Mouse (Mus musculus): ENCODE results near the gene Qpctl. TPM values are rescaled to one million over a fixed set of nuclear protein-coding genes. Genes with fewer than 3 reads are reported as not detected.

Gene Qpctl
- polyA plus RNA-seq, 1 experiment from 2014 or later = 22.4 TPM

DNA sequence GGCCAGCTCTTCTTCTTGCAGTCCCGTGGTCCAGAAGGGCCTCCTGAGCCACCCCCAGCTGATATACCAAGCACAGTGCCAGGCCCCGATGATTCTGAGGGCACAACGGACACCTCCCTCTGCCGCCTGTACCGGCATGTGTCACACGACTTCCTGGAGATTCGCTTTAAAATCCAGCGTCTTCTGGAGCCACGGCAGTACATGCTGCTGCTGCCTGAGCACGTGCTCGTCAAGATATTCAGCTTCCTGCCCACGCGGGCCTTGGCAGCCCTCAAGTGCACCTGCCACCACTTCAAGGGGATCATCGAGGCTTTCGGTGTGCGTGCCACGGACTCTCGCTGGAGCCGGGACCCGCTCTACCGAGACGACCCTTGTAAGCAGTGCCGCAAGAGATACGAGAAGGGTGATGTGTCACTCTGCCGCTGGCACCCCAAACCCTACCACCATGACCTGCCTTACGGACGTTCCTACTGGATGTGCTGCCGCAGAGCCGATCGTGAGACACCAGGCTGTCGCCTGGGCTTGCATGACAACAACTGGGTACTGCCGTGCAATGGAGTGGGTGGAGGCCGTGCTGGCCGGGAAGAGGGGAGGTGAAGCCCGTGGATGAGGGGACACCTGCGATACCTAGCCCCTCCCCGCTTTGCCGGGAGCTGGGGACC is 12.3 kb downstream of the Qpctl start:
- no peak for ATAC-seq
- peaks cover 18% of the 10 kb centered on the region for H3K36me3 ChIP-seq (ENCODE audit: control insufficient read depth, insufficient read depth)
- no peak overlapping the region for H3K4me3 ChIP-seq (replicated peaks; ENCODE audit: low read length)
- no peaks in the 10 kb centered on the region for H3K27me3 ChIP-seq (replicated peaks; ENCODE audit: control insufficient read depth, insufficient read depth, low read length)
- H3K4me1 ChIP-seq (replicated peaks; ENCODE audit: control insufficient read depth, insufficient read depth, low read length) = peaks cover 4% of the 10 kb centered on the region
- H3K27ac ChIP-seq (ENCODE audit: low read length) = no peak overlapping the region
- H3K4me2 ChIP-seq (ENCODE audit: low read length) = no peak overlapping the region
- 94% methylated on average over 38 of the region's 38 CpGs for WGBS
- H3K9ac ChIP-seq (replicated peaks; ENCODE audit: low read depth, low read length) = no peak overlapping the region
- no peaks in the 10 kb centered on the region for H3K9me3 ChIP-seq (ENCODE audit: control insufficient read depth, low read length)

DNA sequence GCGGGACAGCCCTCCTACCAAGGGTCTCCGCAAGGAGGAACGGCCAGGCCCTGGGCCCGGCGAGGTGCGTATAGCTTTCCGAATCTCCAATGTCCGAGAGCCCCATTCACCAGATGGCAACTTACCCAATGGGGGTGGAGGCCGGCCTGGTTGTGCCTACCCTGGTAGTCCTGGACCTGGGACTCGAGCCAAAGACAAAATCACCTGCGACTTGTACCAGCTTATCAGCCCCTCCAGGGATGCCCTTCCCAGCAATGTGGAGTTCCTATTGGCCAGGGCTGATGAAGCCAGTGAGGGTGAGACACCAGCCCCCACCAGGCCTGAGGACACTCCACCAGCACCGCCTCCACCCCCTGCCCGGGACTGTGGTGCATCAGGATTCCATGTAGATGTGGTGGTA is 12.9 kb downstream of the Qpctl start:
- Histone ChIP-seq H3K9me3 (ENCODE audit: control insufficient read depth, low read length) (no peaks in the 10 kb centered on the region), H3K4me1 (replicated peaks; ENCODE audit: control insufficient read depth, insufficient read depth, low read length) (peaks cover 6% of the 10 kb centered on the region), H3K9ac (replicated peaks; ENCODE audit: low read depth, low read length) (no peak overlapping the region), H3K27ac (ENCODE audit: low read length) (no peak overlapping the region), H3K36me3 (ENCODE audit: control insufficient read depth, insufficient read depth) (peaks cover 16% of the 10 kb centered on the region), H3K27me3 (replicated peaks; ENCODE audit: control insufficient read depth, insufficient read depth, low read length) (no peaks in the 10 kb centered on the region), H3K4me2 (ENCODE audit: low read length) (no peak overlapping the region), H3K4me3 (replicated peaks; ENCODE audit: low read length) (no peak overlapping the region)
- 97% methylated on average over 13 of the region's 13 CpGs for WGBS
- ATAC-seq = no peak

DNA sequence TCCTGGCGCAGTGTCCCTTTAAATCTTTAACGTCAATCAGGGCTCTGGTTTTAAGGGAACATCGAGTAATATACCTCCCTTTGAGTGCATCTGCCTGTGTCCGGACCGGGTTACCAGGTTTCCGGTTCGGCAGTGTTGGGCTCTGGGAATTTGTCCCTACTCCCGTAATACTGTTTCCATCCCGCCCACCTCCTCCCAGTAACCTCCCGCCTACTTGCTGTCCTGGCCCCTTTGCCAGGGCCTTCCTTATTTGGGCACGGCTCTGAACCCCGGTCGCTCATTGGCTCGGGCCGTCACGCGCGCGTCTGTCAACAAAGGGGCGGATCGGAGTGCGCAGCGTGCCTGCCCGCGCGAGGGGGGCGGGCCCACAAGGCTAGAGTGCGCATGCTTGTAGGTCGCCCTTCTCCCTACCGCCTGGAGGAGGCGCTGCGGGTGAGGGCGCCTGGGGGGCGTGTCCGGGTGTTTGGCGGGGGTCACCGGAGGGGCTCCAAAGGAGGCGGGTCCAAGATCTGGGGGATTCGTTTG is 17.7 kb downstream of the Qpctl start:
- H3K4me1 ChIP-seq (replicated peaks; ENCODE audit: control insufficient read depth, insufficient read depth, low read length) = peaks cover 11% of the 10 kb centered on the region
- H3K27me3 ChIP-seq (replicated peaks; ENCODE audit: control insufficient read depth, insufficient read depth, low read length) = no peaks in the 10 kb centered on the region
- peak overlapping the region; percentile 62 for H3K4me2 ChIP-seq (ENCODE audit: low read length)
- peak overlapping the region; percentile 57 for H3K9ac ChIP-seq (replicated peaks; ENCODE audit: low read depth, low read length)
- H3K4me3 ChIP-seq (replicated peaks; ENCODE audit: low read length) = peak overlapping the region; percentile 49
- WGBS = 0% methylated on average over 39 of the region's 39 CpGs
- peaks cover 5% of the 10 kb centered on the region for H3K36me3 ChIP-seq (ENCODE audit: control insufficient read depth, insufficient read depth)
- peak; percentile 99 for ATAC-seq
- H3K27ac ChIP-seq (ENCODE audit: low read length) = peak overlapping the region; percentile 86
- no peaks in the 10 kb centered on the region for H3K9me3 ChIP-seq (ENCODE audit: control insufficient read depth, low read length)

DNA sequence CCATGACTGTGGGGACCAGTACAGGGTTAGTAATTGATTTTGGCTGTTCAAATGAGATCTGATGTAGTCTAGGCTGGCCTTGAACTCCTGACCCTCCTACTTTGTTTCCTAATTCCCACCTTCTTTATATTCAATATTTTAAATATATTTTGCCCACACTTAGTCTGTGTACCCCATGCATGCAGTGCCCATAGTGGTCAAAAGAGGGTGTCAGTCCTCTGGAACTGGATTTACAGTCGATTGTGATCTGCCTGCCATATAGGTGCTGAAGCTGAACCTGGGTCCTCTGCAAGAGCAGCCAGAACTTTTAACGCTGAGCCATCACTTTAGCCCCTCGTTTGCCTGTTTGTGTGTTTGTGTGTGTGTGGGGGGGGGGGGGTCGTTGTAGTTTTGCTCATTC is 18.4 kb downstream of the Qpctl start:
- Histone ChIP-seq H3K9me3 (ENCODE audit: control insufficient read depth, low read length) (no peaks in the 10 kb centered on the region), H3K36me3 (ENCODE audit: control insufficient read depth, insufficient read depth) (peaks cover 3% of the 10 kb centered on the region), H3K4me2 (ENCODE audit: low read length) (peak overlapping the region; percentile 62), H3K4me3 (replicated peaks; ENCODE audit: low read length) (peak overlapping the region; percentile 49), H3K4me1 (replicated peaks; ENCODE audit: control insufficient read depth, insufficient read depth, low read length) (peaks cover 11% of the 10 kb centered on the region), H3K9ac (replicated peaks; ENCODE audit: low read depth, low read length) (no peak overlapping the region), H3K27ac (ENCODE audit: low read length) (peak overlapping the region; percentile 86), H3K27me3 (replicated peaks; ENCODE audit: control insufficient read depth, insufficient read depth, low read length) (no peaks in the 10 kb centered on the region)
- 33% methylated on average over 4 of the region's 4 CpGs for WGBS
- ATAC-seq = no peak

DNA sequence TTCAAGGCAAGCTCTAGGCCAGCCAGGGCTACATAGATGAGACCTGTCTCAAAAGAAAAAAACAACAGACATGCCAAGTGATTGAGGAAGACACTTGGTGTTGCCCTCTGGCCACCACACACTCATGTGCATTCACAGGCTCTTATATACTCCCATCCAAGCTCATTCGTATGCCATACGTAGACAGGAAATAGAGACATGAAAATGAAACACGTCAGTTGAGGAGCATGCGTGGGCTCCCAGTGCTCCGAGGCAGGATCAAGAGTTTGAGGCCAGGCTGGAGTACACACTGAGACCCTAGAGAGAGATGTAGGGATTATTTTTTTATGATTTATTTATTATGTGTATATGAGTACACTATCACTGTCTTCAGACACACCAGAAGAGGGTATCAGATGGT is 19.7 kb downstream of the Qpctl start:
- no peak overlapping the region for H3K9ac ChIP-seq (replicated peaks; ENCODE audit: low read depth, low read length)
- ATAC-seq = no peak
- no peak overlapping the region for H3K27ac ChIP-seq (ENCODE audit: low read length)

DNA sequence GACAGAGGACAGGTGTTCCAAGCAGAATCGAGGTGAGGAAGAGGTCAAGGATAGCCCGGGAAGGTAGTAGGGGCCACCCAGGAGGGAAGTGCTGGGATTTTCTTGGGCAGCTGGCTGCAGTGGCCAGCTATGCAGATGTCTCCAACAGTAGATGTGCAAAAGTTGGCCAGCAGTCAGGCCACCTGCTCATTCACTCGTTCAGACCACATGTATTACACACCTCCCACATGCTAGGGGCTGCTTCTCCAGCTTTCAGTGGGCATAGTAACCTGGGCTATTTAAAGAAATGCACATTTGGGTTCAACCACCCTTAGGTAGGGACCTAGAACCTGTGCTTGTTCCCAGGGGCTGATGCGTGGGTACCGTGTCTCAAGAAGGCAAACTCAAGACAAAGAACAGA is 21.3 kb downstream of the Qpctl start:
- Histone ChIP-seq H3K9me3 (ENCODE audit: control insufficient read depth, low read length) (no peaks in the 10 kb centered on the region), H3K27me3 (replicated peaks; ENCODE audit: control insufficient read depth, insufficient read depth, low read length) (no peaks in the 10 kb centered on the region), H3K4me2 (ENCODE audit: low read length) (no peak overlapping the region), H3K36me3 (ENCODE audit: control insufficient read depth, insufficient read depth) (no peaks in the 10 kb centered on the region; the same call in 1 of the 2 replicates), H3K9ac (replicated peaks; ENCODE audit: low read depth, low read length) (no peak overlapping the region), H3K4me3 (replicated peaks; ENCODE audit: low read length) (no peak overlapping the region), H3K27ac (ENCODE audit: low read length) (no peak overlapping the region), H3K4me1 (replicated peaks; ENCODE audit: control insufficient read depth, insufficient read depth, low read length) (peaks cover 11% of the 10 kb centered on the region)
- no peak for ATAC-seq
- WGBS = 88% methylated on average over 5 of the region's 5 CpGs

More for the DNA sequence above, 19.7 kb downstream of the Qpctl start:
- Histone ChIP-seq H3K36me3 (ENCODE audit: control insufficient read depth, insufficient read depth) (no peaks in the 10 kb centered on the region; the same call in 1 of the 2 replicates), H3K4me2 (ENCODE audit: low read length) (no peak overlapping the region), H3K4me1 (replicated peaks; ENCODE audit: control insufficient read depth, insufficient read depth, low read length) (peaks cover 11% of the 10 kb centered on the region), H3K9me3 (ENCODE audit: control insufficient read depth, low read length) (no peaks in the 10 kb centered on the region), H3K4me3 (replicated peaks; ENCODE audit: low read length) (no peak overlapping the region), H3K27me3 (replicated peaks; ENCODE audit: control insufficient read depth, insufficient read depth, low read length) (no peaks in the 10 kb centered on the region)
- 96% methylated on average over 5 of the region's 5 CpGs for WGBS

DNA sequence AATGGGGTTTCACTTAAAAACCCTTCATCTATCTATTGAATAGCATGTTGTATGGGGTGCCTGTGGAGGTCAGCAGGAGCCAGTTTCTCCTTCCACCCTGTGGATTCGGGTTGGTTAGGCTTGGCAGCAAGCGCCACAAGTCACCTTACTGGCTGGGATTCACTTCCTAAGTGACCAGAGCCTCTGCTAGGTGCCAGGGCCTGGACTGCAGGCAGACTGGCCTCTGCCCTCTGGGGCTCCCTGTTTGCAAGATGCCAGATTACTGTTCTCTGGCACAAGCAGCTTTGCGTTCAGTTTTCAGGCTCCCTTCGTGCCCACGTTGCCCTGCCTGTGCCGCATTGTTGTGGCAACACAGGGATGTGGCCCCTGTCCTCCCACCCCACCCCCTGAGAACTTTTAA is 24.4 kb downstream of the Qpctl start:
- no peak for ATAC-seq
- no peak overlapping the region for H3K4me2 ChIP-seq (ENCODE audit: low read length)
- peaks cover 12% of the 10 kb centered on the region for H3K4me1 ChIP-seq (replicated peaks; ENCODE audit: control insufficient read depth, insufficient read depth, low read length)
- 83% methylated on average over 6 of the region's 6 CpGs for WGBS
- no peak overlapping the region for H3K27ac ChIP-seq (ENCODE audit: low read length)
- no peak overlapping the region for H3K9ac ChIP-seq (replicated peaks; ENCODE audit: low read depth, low read length)
- H3K36me3 ChIP-seq (ENCODE audit: control insufficient read depth, insufficient read depth) = no peaks in the 10 kb centered on the region; the same call in 1 of the 2 replicates
- H3K4me3 ChIP-seq (replicated peaks; ENCODE audit: low read length) = no peak overlapping the region
- H3K27me3 ChIP-seq (replicated peaks; ENCODE audit: control insufficient read depth, insufficient read depth, low read length) = no peaks in the 10 kb centered on the region
- no peaks in the 10 kb centered on the region for H3K9me3 ChIP-seq (ENCODE audit: control insufficient read depth, low read length)

DNA sequence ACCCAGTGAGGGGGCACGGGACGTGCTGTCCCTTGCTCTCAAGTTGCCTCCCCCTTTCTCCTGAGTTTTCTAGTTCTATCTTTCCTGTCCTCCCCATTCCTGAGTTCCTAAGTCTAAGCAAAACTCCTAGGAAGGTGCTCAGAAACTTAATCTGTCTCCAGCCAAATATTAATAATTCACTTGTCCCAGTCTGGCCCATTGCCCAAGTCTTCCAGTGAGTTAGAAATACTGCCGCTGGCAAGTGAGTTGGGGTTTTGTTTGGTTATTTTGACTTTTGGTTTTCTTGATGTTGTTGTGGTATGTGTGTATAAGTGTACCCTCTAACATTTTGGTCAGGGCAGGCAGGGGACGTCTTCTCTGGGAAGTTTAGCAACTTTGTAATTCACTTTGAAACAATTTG is 27.4 kb downstream of the Qpctl start:
- H3K27me3 ChIP-seq (replicated peaks; ENCODE audit: control insufficient read depth, insufficient read depth, low read length) = no peaks in the 10 kb centered on the region
- 0 out of 2 replicates have a peak, but pooled peaks cover 4% of the 10 kb centered on the region for H3K9me3 ChIP-seq (ENCODE audit: control insufficient read depth, low read length)
- H3K4me3 ChIP-seq (replicated peaks; ENCODE audit: low read length) = no peak overlapping the region
- H3K27ac ChIP-seq (ENCODE audit: low read length) = no peak overlapping the region
- peaks cover 21% of the 10 kb centered on the region for H3K4me1 ChIP-seq (replicated peaks; ENCODE audit: control insufficient read depth, insufficient read depth, low read length)
- no peak overlapping the region for H3K4me2 ChIP-seq (ENCODE audit: low read length)
- 86% methylated on average over 4 of the region's 4 CpGs for WGBS
- H3K9ac ChIP-seq (replicated peaks; ENCODE audit: low read depth, low read length) = no peak overlapping the region
- H3K36me3 ChIP-seq (ENCODE audit: control insufficient read depth, insufficient read depth) = no peaks in the 10 kb centered on the region
- no peak for ATAC-seq

DNA sequence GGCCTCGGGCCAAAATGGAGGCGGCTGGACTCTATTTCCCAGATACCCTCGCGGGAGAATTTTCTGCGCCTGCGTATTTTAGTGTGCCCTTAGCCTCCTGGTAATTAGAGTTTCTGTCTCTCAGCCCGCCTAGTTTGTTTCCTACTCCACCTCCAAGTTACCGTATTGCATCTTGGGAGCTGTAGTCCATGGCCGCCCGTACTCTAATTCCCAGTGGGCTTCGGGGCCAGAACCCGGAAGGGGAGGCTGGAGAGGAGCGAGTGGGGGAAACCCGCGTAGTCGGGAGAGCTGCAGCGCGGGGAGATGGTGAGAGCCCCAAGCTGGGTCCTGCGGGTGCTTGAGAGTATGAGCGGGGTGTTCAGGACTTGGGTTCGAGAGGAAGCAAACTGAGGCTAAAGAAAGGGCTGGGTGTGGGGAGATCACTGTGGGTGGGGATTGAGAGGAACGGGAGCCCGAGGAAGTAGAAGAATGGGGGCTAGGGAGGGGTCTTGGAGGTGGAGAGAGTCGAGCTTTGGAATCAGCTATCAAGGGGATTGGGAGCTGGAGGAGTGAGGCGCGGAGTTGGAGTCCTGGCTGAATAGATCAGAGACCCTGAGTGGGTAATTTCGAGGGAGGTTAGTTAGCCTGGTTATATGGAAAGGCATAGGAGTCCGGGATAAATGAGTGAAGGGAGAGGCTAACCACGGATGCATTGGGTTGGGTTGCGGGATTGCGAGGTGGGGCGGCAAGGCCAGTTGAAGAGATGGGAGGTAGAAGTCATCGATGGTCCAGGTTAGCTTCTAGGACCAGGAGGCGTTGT is 29.3 kb downstream of the Qpctl start, which contains the start of gene Fbxo46:
Gene Fbxo46, plus strand, starts transcription at position 229 of the 799 bp plus-strand sequence.
- H3K27ac ChIP-seq (ENCODE audit: low read length) = peak within 1 kb of the TSS; percentile 42; the same call in 1 of the 2 replicates

More for the DNA sequence above, 29.3 kb downstream of the Qpctl start, which contains the start of gene Fbxo46:
- peak; percentile 98 for ATAC-seq
- Histone ChIP-seq H3K27me3 (replicated peaks; ENCODE audit: control insufficient read depth, insufficient read depth, low read length) (no peaks in the 10 kb centered on the region), H3K9ac (replicated peaks; ENCODE audit: low read depth, low read length) (peak within 1 kb of the TSS; percentile 69), H3K4me3 (replicated peaks; ENCODE audit: low read length) (peak within 1 kb of the TSS; percentile 65), H3K9me3 (ENCODE audit: control insufficient read depth, low read length) (0 out of 2 replicates have a peak, but pooled peaks cover 4% of the 10 kb centered on the region), H3K36me3 (ENCODE audit: control insufficient read depth, insufficient read depth) (no peaks in the 10 kb centered on the region), H3K4me2 (ENCODE audit: low read length) (peak within 1 kb of the TSS; percentile 69), H3K4me1 (replicated peaks; ENCODE audit: control insufficient read depth, insufficient read depth, low read length) (peaks cover 21% of the 10 kb centered on the region)
- 2% methylated on average over 34 of the region's 34 CpGs for WGBS

Measured in forebrain, embryonic 16.5 days (tissue).